Mouse (Mus musculus) kidney, embryonic 16.5 days (tissue): Measurements from ENCODE around the gene Trmt44. TPM values are rescaled to one million over a fixed set of nuclear protein-coding genes. Genes with fewer than 3 reads are reported as not detected.

Experiments used
- ATAC-seq: fragments of 200-750 bp; cut with Nextera tagmentation; 2 replicates; pipeline ENCODE4 v1.8.0; 2017; ENCODE audit warnings: moderate TSS enrichment; ENCODE audit not compliant: low FRiP score, low TSS enrichment
- H3K27ac ChIP-seq: fragments of 300-500 bp; sonication (generic); 2 replicates; pipeline ENCODE4 v1.5.1; 2014; ENCODE audit warnings: low read length
- H3K27me3 ChIP-seq: fragments of 300-500 bp; sonication (generic); 2 replicates; pipeline ENCODE4 v1.6.1; 2014; ENCODE audit warnings: low read length, control low read depth, mixed read lengths; ENCODE audit not compliant: insufficient read depth
- H3K36me3 ChIP-seq: fragments of 300-500 bp; sonication (generic); 2 replicates; pipeline ENCODE4 v1.6.1; 2014; ENCODE audit warnings: low read length, control low read depth, mixed read lengths; ENCODE audit not compliant: insufficient read depth
- H3K4me1 ChIP-seq: fragments of 300-500 bp; sonication (generic); 2 replicates; pipeline ENCODE4 v1.6.1; 2014; ENCODE audit warnings: low read length, control low read depth, mixed read lengths; ENCODE audit not compliant: insufficient read depth
- H3K4me2 ChIP-seq: fragments of 300-500 bp; sonication (generic); replicated peaks from 2 replicates; pipeline ENCODE4 v1.6.1; 2014; ENCODE audit warnings: low read depth, low read length
- H3K4me3 ChIP-seq: fragments of 300-500 bp; sonication (generic); 2 replicates; pipeline ENCODE4 v1.5.1; 2014; ENCODE audit warnings: mild to moderate bottlenecking, low read length
- H3K9ac ChIP-seq: fragments of 300-500 bp; sonication (generic); replicated peaks from 2 replicates; pipeline ENCODE4 v1.6.1; 2014; ENCODE audit warnings: low read length
- H3K9me3 ChIP-seq: fragments of 300-500 bp; sonication (generic); 2 replicates; pipeline ENCODE4 v1.6.1; 2016; ENCODE audit warnings: low read length, control low read depth
- WGBS: fragments of 180-500 bp; shearing (Covaris S2); extraction: QIAGEN DNeasy Blood & Tissue Kit; methylation state at CpG from one replicate; pipeline ENCODE4 v1.1.7; 2014; 5-methylcytosine and 5-hydroxymethylcytosine counted together
- polyA plus RNA-seq: library from polyadenylated mRNA; unstranded; fragments of >200 nt; fragmentation: Nextera tagmentation; extraction: Ambion mirVana; gene quantifications from 2 replicates; pipeline ENCODE4 v1.2.1, GENCODE M21; 2015

Trmt44 gene
- polyA plus RNA-seq, 1 experiment from 2014 or later = 9.5 TPM

DNA sequence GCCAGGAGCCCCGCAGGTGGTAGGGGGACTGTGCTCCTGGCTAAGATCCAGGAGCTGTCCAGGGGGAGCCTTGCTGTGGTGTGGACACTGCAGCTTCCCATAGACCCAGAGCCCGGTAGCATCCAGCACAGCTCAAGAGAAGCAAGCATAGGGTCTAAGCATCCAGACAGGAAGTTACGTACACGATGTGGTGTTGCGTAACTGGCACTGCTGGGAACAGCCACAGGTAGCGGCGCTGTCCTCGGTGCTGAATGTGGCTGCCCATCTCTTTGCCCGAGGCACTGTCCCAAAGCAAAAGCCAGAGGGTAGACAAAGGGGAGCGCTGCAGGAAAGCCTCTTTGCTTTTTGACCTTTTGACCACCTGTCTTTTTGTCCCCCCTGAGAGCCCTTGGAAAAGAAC, 43.3 kb downstream of the Trmt44 start:
- peak; percentile 31; the same call in 1 of the 2 replicates for ATAC-seq
- 14% methylated on average over 10 of the region's 10 CpGs for WGBS
- H3K27me3 ChIP-seq = no peaks in the 10 kb centered on the region
- H3K9ac ChIP-seq = no peak overlapping the region
- H3K36me3 ChIP-seq = no peaks in the 10 kb centered on the region
- H3K9me3 ChIP-seq = no peaks in the 10 kb centered on the region
- no peak overlapping the region for H3K4me2 ChIP-seq
- no peaks in the 10 kb centered on the region for H3K4me1 ChIP-seq
- H3K4me3 ChIP-seq = no peak overlapping the region
- H3K27ac ChIP-seq = no peak overlapping the region

DNA sequence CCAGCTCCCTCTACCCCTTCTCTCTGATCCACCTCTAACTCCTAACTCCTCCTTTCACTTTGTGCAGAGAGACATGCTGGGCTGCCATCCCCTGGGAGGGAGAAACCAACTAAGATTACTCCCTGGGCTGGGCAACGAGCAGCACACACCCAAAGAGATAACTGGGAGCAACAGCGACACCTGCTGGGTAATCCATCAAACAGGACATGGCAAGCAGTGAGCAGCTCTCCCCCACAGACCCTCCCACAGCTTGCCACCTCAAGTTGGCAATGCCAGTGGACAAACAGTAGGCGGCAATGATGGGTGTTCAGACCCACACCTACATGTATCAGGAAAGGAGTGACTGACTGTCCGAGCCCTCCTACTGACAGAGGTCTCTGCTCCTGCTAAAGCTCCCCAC, 44.4 kb downstream of the Trmt44 start:
- Histone ChIP-seq H3K36me3 (no peaks in the 10 kb centered on the region), H3K4me2 (no peak overlapping the region), H3K9me3 (no peaks in the 10 kb centered on the region), H3K27ac (no peak overlapping the region), H3K4me1 (peaks cover 11% of the 10 kb centered on the region), H3K4me3 (no peak overlapping the region), H3K9ac (no peak overlapping the region), H3K27me3 (0 out of 2 replicates have a peak, but pooled peaks cover 3% of the 10 kb centered on the region)
- 15% methylated on average over 4 of the region's 4 CpGs for WGBS
- ATAC-seq = no peak

- Histone ChIP-seq H3K9me3 (no peaks in the 10 kb centered on the region), H3K27me3 (peaks cover 20% of the 10 kb centered on the region), H3K27ac (no peak within 1 kb of the TSS), H3K4me1 (peaks cover 16% of the 10 kb centered on the region), H3K4me2 (peak within 1 kb of the TSS; percentile 50), H3K4me3 (peak within 1 kb of the TSS; percentile 35), H3K36me3 (no peaks in the 10 kb centered on the region), H3K9ac (peak within 1 kb of the TSS; percentile 54)
- 3% methylated on average over 29 of the region's 29 CpGs for WGBS
- ATAC-seq = peak; percentile 87
Measured at GRCm38 (mm10) chr5:35525469-35526123, 49.3 kb downstream of the Trmt44 start, which contains the start of gene Cpz. TSS of gene Cpz (minus strand) at chr5:35525698.

GRCm38 (mm10) chr5:35524381-35524780, 50.5 kb downstream of the Trmt44 start:
- Histone ChIP-seq H3K9me3 (no peaks in the 10 kb centered on the region), H3K36me3 (no peaks in the 10 kb centered on the region), H3K4me2 (no peak overlapping the region), H3K4me3 (no peak overlapping the region), H3K27ac (no peak overlapping the region), H3K27me3 (peaks cover 20% of the 10 kb centered on the region), H3K9ac (no peak overlapping the region), H3K4me1 (peaks cover 16% of the 10 kb centered on the region)
- WGBS = 83% methylated on average over 2 of the region's 2 CpGs
- ATAC-seq = no peak

GRCm38 (mm10) chr5:35523735-35524134, 51.1 kb downstream of the Trmt44 start:
- H3K4me1 ChIP-seq = peaks cover 16% of the 10 kb centered on the region
- H3K4me3 ChIP-seq = no peak overlapping the region
- H3K4me2 ChIP-seq = no peak overlapping the region
- peak; percentile 43; the same call in 1 of the 2 replicates for ATAC-seq
- H3K9ac ChIP-seq = no peak overlapping the region
- WGBS = 3% methylated on average over 5 of the region's 5 CpGs
- no peaks in the 10 kb centered on the region for H3K36me3 ChIP-seq
- no peaks in the 10 kb centered on the region for H3K9me3 ChIP-seq
- peaks cover 20% of the 10 kb centered on the region for H3K27me3 ChIP-seq
- no peak overlapping the region for H3K27ac ChIP-seq

DNA sequence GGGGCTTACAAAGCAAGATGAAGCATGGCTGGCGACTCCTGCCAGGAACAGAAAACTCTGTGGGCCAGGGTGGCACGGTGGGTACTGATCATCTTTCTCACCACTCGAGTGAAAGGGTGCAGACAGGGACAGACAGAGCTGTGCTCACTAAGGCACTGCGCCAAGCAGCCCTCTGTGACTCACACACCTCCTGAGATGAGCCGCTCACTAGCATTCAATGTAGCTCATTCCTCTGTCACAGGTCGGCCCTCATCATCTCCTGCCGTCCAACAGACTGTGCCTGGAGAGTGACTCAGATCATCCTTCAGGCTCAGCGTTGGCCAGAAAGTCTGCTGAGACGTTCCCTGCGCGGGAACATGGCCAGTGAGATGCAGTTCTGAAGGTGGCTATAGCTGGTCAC, 58.1 kb downstream of the Trmt44 start:
- 86% methylated on average over 11 of the region's 11 CpGs for WGBS
- H3K27me3 ChIP-seq = no peaks in the 10 kb centered on the region

DNA sequence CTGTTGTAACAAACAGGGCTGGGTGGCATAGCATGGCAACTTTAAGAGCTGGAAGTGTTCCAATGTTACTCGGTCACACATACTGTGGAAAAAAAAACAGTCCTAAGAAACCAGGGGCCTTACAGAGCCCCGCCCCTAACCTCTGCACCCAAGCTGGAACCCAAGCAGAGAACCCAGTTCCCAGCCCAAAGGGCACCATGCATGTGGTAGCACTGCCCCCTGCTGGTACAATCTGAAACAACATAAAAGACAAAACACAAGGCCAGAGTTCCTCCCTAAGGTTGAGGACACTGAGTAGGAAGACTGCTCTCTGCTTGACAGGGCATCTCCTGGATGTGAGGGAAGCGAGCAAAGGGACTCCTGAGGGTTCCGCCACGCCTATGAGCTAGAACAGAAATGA, 64.3 kb downstream of the Trmt44 start:
- Histone ChIP-seq H3K27ac (no peak overlapping the region), H3K36me3 (no peaks in the 10 kb centered on the region), H3K9me3 (no peaks in the 10 kb centered on the region), H3K27me3 (no peaks in the 10 kb centered on the region), H3K4me1 (no peaks in the 10 kb centered on the region), H3K9ac (no peak overlapping the region), H3K4me3 (no peak overlapping the region), H3K4me2 (no peak overlapping the region)
- WGBS = 22% methylated on average over 5 of the region's 5 CpGs
- ATAC-seq = peak; percentile 28; the same call in 1 of the 2 replicates

More for the DNA sequence above, 58.1 kb downstream of the Trmt44 start:
- no peak overlapping the region for H3K9ac ChIP-seq
- H3K4me2 ChIP-seq = no peak overlapping the region
- H3K4me3 ChIP-seq = no peak overlapping the region
- no peaks in the 10 kb centered on the region for H3K4me1 ChIP-seq
- ATAC-seq = no peak
- no peaks in the 10 kb centered on the region for H3K36me3 ChIP-seq
- H3K9me3 ChIP-seq = no peaks in the 10 kb centered on the region
- no peak overlapping the region for H3K27ac ChIP-seq

Other genes with a start within 250 kb of the Trmt44 start
- gene Hmx1, start 186.0 kb downstream of the Trmt44 start, polyA plus RNA-seq = 0.19 TPM in 1 of 2 replicates, not detected in the other
- 6.9 and 7.7 TPM in 2 replicates for gene Cpz, start 49.4 kb downstream of the Trmt44 start, polyA plus RNA-seq
- gene Acox3, start 8.0 kb upstream of the Trmt44 start, polyA plus RNA-seq = 14.4 and 16.6 TPM in 2 replicates
- 16.9 and 18.4 TPM in 2 replicates for gene Htra3, start 104.7 kb upstream of the Trmt44 start, polyA plus RNA-seq
- 25.2 and 27.6 TPM in 2 replicates for gene Sh3tc1, start 164.9 kb upstream of the Trmt44 start, polyA plus RNA-seq
- 2.8 and 3.0 TPM in 2 replicates for gene Ablim2, start 182.8 kb upstream of the Trmt44 start, polyA plus RNA-seq